Comparison of ENCODE assay signal across 8 mouse cellular contexts in the genomic region with DNA sequence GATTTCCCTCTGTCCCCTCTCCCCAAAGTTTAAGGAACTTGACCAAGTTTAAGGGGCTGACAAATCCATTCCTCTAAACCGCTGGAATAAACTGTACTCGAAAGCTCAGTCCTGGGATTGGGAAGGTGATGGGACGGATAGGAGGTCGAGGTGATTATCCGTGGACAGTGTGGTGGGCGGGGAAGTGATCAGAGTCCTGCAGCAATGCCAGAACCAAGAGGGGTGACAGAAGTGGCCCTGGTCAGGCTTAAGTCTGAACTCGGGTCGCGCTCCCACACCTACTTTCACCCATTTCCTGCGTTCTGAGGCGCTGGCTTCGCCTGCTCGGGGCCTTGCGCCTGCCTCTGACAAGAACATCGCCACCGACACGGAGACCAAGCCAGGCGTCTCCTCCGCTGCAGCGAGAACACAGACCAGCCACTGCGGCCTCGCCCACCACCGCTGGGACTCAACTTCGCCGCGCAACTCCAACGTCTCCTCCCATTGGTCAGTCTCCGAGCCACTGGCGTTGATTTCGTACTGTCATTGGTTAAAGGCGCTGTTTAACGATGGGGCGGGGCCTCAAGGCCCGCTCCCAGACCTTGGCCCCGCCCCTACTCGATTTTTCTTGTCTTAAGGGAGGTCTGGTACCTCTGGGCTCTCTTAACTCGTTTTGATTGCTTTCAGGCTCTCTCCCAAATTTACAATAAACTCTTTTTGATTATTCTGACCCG. TPM values are rescaled to one million over a fixed set of nuclear protein-coding genes. Genes with fewer than 3 reads are reported as not detected.
DNase-seq lines count a peak whose midpoint lies in the region; ATAC-seq and TF ChIP-seq lines count a peak whose summit lies in the region.

No protein-coding gene starts in this region.

- peak overlapping the region; percentile 89 for H3K9ac ChIP-seq in hindbrain, embryonic 14.5 days

- peak; percentile 81 for ATAC-seq in Patski
- ATAC-seq in hindbrain, embryonic 14.5 days (ENCODE audit: low FRiP score): peak; percentile 94

- POLR2A ChIA-PET in Patski (lab: Charles Lee): no interaction called here

- in situ Hi-C loops in Patski (cut with MboI; ENCODE audit: low pct_unique_long_range_greater_than_20kb): no loop called here

- H3K4me1 ChIP-seq in hindbrain, embryonic 14.5 days (replicated peaks; ENCODE audit: control insufficient read depth, insufficient read depth, low read length): peaks cover 15% of the 10 kb centered on the region

- peak overlapping the region; percentile 83 for H3K27ac ChIP-seq in hindbrain, embryonic 14.5 days

- WGBS in hindbrain, embryonic 14.5 days: under 1% methylated on average over 38 of the region's 38 CpGs

- H3K4me2 ChIP-seq in hindbrain, embryonic 14.5 days (replicated peaks): peak overlapping the region; percentile 86

- H3K36me3 ChIP-seq in hindbrain, embryonic 14.5 days (replicated peaks; ENCODE audit: control insufficient read depth, insufficient read depth): no peaks in the 10 kb centered on the region; the same call in 1 of the 2 replicates

- H3K27me3 ChIP-seq in Patski: no peaks in the 10 kb centered on the region
- no peaks in the 10 kb centered on the region for H3K27me3 ChIP-seq in hindbrain, embryonic 14.5 days (ENCODE audit: control insufficient read depth, insufficient read depth, low read length)

- CTCF ChIA-PET in Patski (lab: Charles Lee): no interaction called here

- H3K9me3 ChIP-seq in hindbrain, embryonic 14.5 days (ENCODE audit: control insufficient read depth, low read length): no peaks in the 10 kb centered on the region

- DNase-seq in Patski (ENCODE audit: low read depth, low spot score): no peak
- peak; percentile 88 to 89 for DNase-seq in cerebellum, postnatal 14 days
- DNase-seq in frontal cortex, postnatal 14 days (ENCODE audit: low spot score in 2 of 2): peak; percentile 77 to 84
- DNase-seq in hindbrain, embryonic 14.5 days (ENCODE audit: low spot score): peak; percentile 96
- peak; percentile 73 to 78 for DNase-seq in layer of hippocampus, postnatal 36 days
- DNase-seq in lung, postnatal 36 days: peak; percentile 95
- peak; percentile 98 for DNase-seq in retina, postnatal 1 day
- DNase-seq in urinary bladder, adult 18-20 months (ENCODE audit: low spot score in 2 of 2): peak; percentile 70 to 78

- TF ChIP-seq CTCF in Patski (IDR thresholded peaks at IDR 0.05): no peak

- peak overlapping the region; percentile 86 for H3K4me3 ChIP-seq in hindbrain, embryonic 14.5 days (replicated peaks; ENCODE audit: low read length)

RNA-seq across cellular contexts. Expression of gene Efcab11, which starts 1.1 kb away (rescaled TPM):
- polyA plus RNA-seq in Patski (2021): 3.1 TPM
- 5.9 and 6.4 TPM in 2 replicates for polyA plus RNA-seq in hindbrain, embryonic 14.5 days (2014; fragmentation: Nextera tagmentation; extraction: Ambion mirVana)
- under 1 TPM; 0.17 to 0.86 TPM for total RNA-seq in layer of hippocampus, postnatal 36 days (2021)

RNA-seq across cellular contexts. Expression of gene Tdp1, which starts 1.2 kb away (rescaled TPM):
- 17.0 TPM for polyA plus RNA-seq in Patski (2021)
- polyA plus RNA-seq in hindbrain, embryonic 14.5 days (2014; fragmentation: Nextera tagmentation; extraction: Ambion mirVana): 49.0 and 49.2 TPM in 2 replicates
- 10 to 100 TPM; 26.3 to 31.8 TPM for total RNA-seq in layer of hippocampus, postnatal 36 days (2021)
